Mouse (Mus musculus) small intestine, adult 2 months (tissue): Measurements from ENCODE around the gene Eif2a.

ENCODE experiments used
- CTCF ChIP-seq: fragments of 200-500 bp; IDR thresholded peaks from 2 replicates; pipeline ENCODE4 v1.5.1; 2012; ENCODE audit warnings: low read depth, mild to moderate bottlenecking, control low read depth, inconsistent platforms, low read length, moderate library complexity, mixed read lengths; ENCODE audit not compliant: insufficient replicate concordance, insufficient read length; ENCODE audit errors: extremely low read depth
- POLR2A ChIP-seq: fragments of 200-500 bp; IDR thresholded peaks from 2 replicates; pipeline ENCODE4 v1.6.1; 2012; ENCODE audit warnings: low read depth, mild to moderate bottlenecking, control low read depth, inconsistent platforms, low read length, moderate library complexity

DNA sequence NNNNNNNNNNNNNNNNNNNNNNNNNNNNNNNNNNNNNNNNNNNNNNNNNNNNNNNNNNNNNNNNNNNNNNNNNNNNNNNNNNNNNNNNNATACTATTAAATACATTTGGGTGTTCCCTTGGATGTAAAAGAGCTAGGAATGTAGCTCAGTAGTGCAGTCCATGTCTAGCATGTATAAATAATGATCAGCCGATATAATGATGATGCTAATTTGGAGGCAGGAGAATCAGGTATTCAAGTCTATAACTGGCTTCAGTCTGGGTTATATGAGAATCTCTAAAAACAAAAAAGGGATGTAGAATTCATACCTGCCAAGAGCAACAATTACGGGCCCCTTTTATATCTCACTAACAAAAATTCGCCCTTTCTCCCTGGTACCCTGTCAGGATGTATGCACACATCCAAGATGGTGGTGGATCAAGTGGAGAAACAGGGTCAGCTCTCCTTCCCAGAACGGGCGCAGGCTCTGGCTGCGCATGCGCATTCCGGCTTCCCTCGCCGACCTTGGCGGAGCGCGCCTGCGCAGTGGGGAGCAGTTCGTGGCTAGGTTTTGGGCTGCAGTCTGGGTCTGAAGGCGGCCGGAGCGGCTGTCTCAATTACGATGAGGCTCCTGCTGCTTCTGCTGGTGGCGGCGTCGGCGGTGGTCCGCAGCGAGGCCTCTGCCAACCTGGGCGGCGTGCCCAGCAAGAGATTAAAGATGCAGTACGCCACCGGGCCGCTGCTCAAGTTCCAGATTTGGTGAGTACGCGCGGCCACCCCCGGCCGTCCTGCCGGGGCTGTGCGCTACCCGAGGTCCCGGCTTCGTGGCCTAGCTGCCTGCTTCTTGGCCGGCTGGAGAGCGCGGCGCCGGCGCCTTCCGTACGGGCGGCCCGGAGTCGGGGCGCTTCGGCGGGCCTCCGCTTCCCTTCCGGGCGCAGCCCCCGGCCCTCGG is 50.8 kb downstream of the Eif2a start, which contains the start of gene Selenot:
- TF ChIP-seq CTCF (no peak), POLR2A (peak; percentile 98)
